Mouse (Mus musculus) thymus, adult 2 months (tissue): Measurements from ENCODE around the gene Stk40. TPM values are rescaled to one million over a fixed set of nuclear protein-coding genes. Genes with fewer than 3 reads are reported as not detected.

Experiments
- DNase-seq: peaks from one replicate; pipeline ENCODE4 v3.0.0; 2021
- H3K27ac ChIP-seq: fragments of 200-500 bp; 2 replicates; pipeline ENCODE4 v1.5.1; 2012; ENCODE audit warnings: low read length, control low read depth; ENCODE audit not compliant: control insufficient read depth, insufficient read depth
- H3K27me3 ChIP-seq: fragments of 200-500 bp; 2 replicates; pipeline ENCODE4 v1.6.1; 2012; ENCODE audit warnings: mild to moderate bottlenecking, low read length, moderate library complexity, mixed read lengths; ENCODE audit not compliant: control insufficient read depth, insufficient read depth
- H3K36me3 ChIP-seq: fragments of 200-500 bp; 2 replicates; pipeline ENCODE4 v1.6.1; 2012; ENCODE audit warnings: mild to moderate bottlenecking, low read length, moderate library complexity; ENCODE audit not compliant: control insufficient read depth, insufficient read depth
- H3K4me1 ChIP-seq: fragments of 200-500 bp; replicated peaks from 2 replicates; pipeline ENCODE4 v1.6.1; 2012; ENCODE audit warnings: low read length; ENCODE audit not compliant: control insufficient read depth, insufficient read depth
- H3K4me3 ChIP-seq: fragments of 200-500 bp; 2 replicates; pipeline ENCODE4 v1.5.1; 2012; ENCODE audit warnings: mild to moderate bottlenecking, low read length, control low read depth, moderate library complexity; ENCODE audit not compliant: control insufficient read depth, insufficient read depth
- CTCF ChIP-seq: fragments of 200-500 bp; IDR thresholded peaks from 2 replicates; pipeline ENCODE4 v1.5.1; 2012; ENCODE audit warnings: mild to moderate bottlenecking, control low read depth, low read length, moderate library complexity, borderline replicate concordance; ENCODE audit not compliant: control insufficient read depth, poor library complexity, insufficient read depth; ENCODE audit errors: extremely low read depth
- POLR2A ChIP-seq: fragments of 200-500 bp; IDR thresholded peaks from 2 replicates; pipeline ENCODE4 v1.6.1; 2012; ENCODE audit warnings: mild to moderate bottlenecking, low read length, control low read depth, moderate library complexity; ENCODE audit not compliant: control insufficient read depth, poor library complexity, insufficient read depth; ENCODE audit errors: extremely low read depth
- WGBS: fragments of 180-500 bp; shearing (Covaris S2); methylation state at CpG from one replicate; pipeline ENCODE4 v1.1.7; 2018; 5-methylcytosine and 5-hydroxymethylcytosine counted together
- polyA plus RNA-seq: library from polyadenylated mRNA; depleted of rRNA; stranded (reverse); fragments of >200 nt; gene quantifications from 2 replicates; pipeline ENCODE4 v1.2.3, GENCODE M21; 2012

Stk40 gene
- polyA plus RNA-seq, 1 experiment, result 36.5 TPM

DNA sequence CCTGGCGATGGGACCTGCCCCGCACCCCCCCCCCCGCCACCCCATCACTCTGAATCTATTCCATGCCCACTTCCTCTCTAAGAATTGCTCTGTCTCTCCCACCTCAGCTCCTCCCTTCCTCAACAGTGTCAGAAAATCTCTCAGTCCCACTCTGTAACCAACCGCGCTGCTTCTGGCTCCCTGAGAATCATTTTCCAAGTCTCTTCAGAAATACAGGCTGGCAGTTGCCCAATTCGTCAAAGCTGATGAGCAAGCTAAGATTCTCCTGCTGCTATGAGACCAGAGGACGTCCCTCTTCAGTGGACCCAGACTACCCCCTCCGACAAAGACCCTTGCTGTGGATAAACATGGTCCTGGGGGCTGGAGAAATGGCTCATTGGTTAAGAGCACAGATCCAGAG is 55.7 kb downstream of the Stk40 start:
- no peak for DNase-seq
- H3K27me3 ChIP-seq, result no peaks in the 10 kb centered on the region
- H3K4me3 ChIP-seq, result no peak overlapping the region
- WGBS, result 60% methylated on average over 8 of the region's 8 CpGs
- H3K36me3 ChIP-seq, result no peaks in the 10 kb centered on the region
- TF ChIP-seq CTCF (no peak), POLR2A (no peak)
- no peak overlapping the region for H3K27ac ChIP-seq
- peaks cover 11% of the 10 kb centered on the region for H3K4me1 ChIP-seq

DNA sequence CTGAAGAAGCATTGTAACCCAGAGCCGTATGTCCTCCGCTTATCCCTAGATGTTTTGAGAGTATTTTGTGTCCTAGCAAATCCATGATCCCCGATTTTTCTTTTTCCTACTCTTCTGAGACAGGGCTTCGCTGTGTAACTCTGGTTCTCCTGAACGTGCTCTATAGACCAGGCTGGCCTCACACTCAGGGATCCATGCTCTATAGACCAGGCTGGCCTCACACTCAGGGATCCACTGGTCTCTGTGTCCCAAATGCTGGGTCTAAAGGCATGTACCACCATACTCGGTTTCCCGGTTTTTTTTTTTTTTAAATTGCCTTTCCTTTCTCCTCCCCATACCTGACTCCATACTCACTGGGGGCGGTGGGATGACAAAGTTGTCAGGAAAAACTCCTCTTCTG is 57.2 kb downstream of the Stk40 start:
- 96% methylated on average over 8 of the region's 8 CpGs for WGBS
- Histone ChIP-seq H3K4me1 (peaks cover 11% of the 10 kb centered on the region), H3K27me3 (no peaks in the 10 kb centered on the region), H3K4me3 (no peak overlapping the region), H3K36me3 (no peaks in the 10 kb centered on the region), H3K27ac (no peak overlapping the region)
- no peak for TF ChIP-seq POLR2A
- no peak for DNase-seq

- DNase-seq, result no peak
- Histone ChIP-seq H3K36me3 (peaks cover under 1% of the 10 kb centered on the region; the same call in 1 of the 2 replicates), H3K4me1 (peaks cover 11% of the 10 kb centered on the region), H3K27me3 (no peaks in the 10 kb centered on the region), H3K27ac (no peak overlapping the region), H3K4me3 (no peak overlapping the region)
- TF ChIP-seq POLR2A, result no peak
- TF ChIP-seq CTCF, result no peak
- 95% methylated on average over 6 of the region's 6 CpGs for WGBS
Observed at GRCm38 (mm10) chr4:126161456-126161855, 57.7 kb downstream of the Stk40 start.

DNA sequence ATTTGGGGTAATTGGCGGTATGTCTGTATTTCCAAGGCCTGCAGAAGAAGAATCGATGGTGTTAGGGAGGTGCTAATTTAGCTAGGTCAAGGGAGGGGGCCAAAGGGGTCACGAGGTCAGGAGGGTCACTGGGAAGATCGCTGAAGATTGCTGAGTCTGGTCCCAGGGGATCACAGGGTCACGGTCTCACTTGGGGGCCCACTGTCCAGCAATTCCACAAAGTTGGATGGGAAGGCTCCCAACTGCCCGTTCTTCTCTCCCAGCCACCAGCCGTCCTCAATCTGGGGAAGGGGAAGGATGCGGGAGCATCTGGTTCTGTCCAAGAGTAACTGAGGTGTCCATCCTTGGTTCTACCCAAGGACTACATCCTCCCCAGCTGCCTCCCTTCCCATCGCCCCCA is 58.2 kb downstream of the Stk40 start:
- Histone ChIP-seq H3K27ac (no peak overlapping the region), H3K4me3 (no peak overlapping the region), H3K4me1 (peaks cover 11% of the 10 kb centered on the region), H3K36me3 (peaks cover 6% of the 10 kb centered on the region; the same call in 1 of the 2 replicates), H3K27me3 (no peaks in the 10 kb centered on the region)
- TF ChIP-seq CTCF (no peak), POLR2A (no peak)
- no peak for DNase-seq
- 88% methylated on average over 9 of the region's 9 CpGs for WGBS

GRCm38 (mm10) chr4:126162544-126163066 is 58.8 kb downstream of the Stk40 start:
- WGBS, result under 1% methylated on average over 44 of the region's 44 CpGs
- peaks cover 11% of the 10 kb centered on the region for H3K4me1 ChIP-seq
- H3K4me3 ChIP-seq, result peak overlapping the region; percentile 84
- TF ChIP-seq CTCF, result no peak
- TF ChIP-seq POLR2A, result 0 out of 2 replicates have a peak, but pooled peaks have one; percentile 32
- peaks cover 10% of the 10 kb centered on the region; the same call in 1 of the 2 replicates for H3K36me3 ChIP-seq
- no peak overlapping the region for H3K27ac ChIP-seq
- H3K27me3 ChIP-seq, result no peaks in the 10 kb centered on the region
- peak; percentile 87 for DNase-seq

- no peak within 1 kb of the TSS for H3K27ac ChIP-seq
- WGBS, result 11% methylated on average over 22 of the region's 22 CpGs
- DNase-seq, result no peak
- H3K36me3 ChIP-seq, result peaks cover 16% of the 10 kb centered on the region
- peak within 1 kb of the TSS; percentile 84 for H3K4me3 ChIP-seq
- peaks cover 11% of the 10 kb centered on the region for H3K4me1 ChIP-seq
- TF ChIP-seq POLR2A (no peak), CTCF (0 out of 2 replicates have a peak, but pooled peaks have one; percentile 11)
- H3K27me3 ChIP-seq, result no peaks in the 10 kb centered on the region
Observed at GRCm38 (mm10) chr4:126163067-126163659, 59.4 kb downstream of the Stk40 start, which contains the start of gene Sh3d21. Gene Sh3d21, minus strand, starts transcription at chr4:126163491.
